Mouse (Mus musculus): ENCODE results near the gene Cbarp.
A peak's percentile ranks its signal among the peaks of the same experiment; 100 is the strongest.

Cbarp gene

GRCm38 (mm10) chr10:80089146-80089545 lies 51.5 kb downstream of the Cbarp start:
- peak; percentile 20 for DNase-seq

GRCm38 (mm10) chr10:80087483-80087882 lies 53.2 kb downstream of the Cbarp start:
- DNase-seq, result no peak

GRCm38 (mm10) chr10:80086847-80087246 lies 53.8 kb downstream of the Cbarp start:
- no peak for DNase-seq

GRCm38 (mm10) chr10:80084817-80085487 lies 55.7 kb downstream of the Cbarp start:
- DNase-seq, result no peak

GRCm38 (mm10) chr10:80081075-80081474 lies 59.6 kb downstream of the Cbarp start:
- DNase-seq, result no peak
